Mouse (Mus musculus): Measurements from ENCODE around the gene 1700080E11Rik. TPM values are rescaled to one million over a fixed set of nuclear protein-coding genes. Genes with fewer than 3 reads are reported as not detected.
"Not testable (repeated sequence)": the region's sequence is repeated elsewhere in the genome, so short reads cannot be mapped to it uniquely, and the experiment has no call there.

Gene 1700080E11Rik
- polyA plus RNA-seq, 1 experiment from 2014 or later, result not detected

- 98% methylated on average over 3 of the region's 3 CpGs for WGBS
- not testable (repeated sequence) for H3K27ac ChIP-seq (ENCODE audit: low read depth, low read length); DNase-seq (ENCODE audit: low spot score); H3K27me3 ChIP-seq (replicated peaks; ENCODE audit: control insufficient read depth, insufficient read depth, low read length); H3K9me3 ChIP-seq (replicated peaks; ENCODE audit: control insufficient read depth, low read length); H3K4me2 ChIP-seq (ENCODE audit: low read length); H3K36me3 ChIP-seq (ENCODE audit: control insufficient read depth, insufficient read depth, low read length); H3K4me3 ChIP-seq (ENCODE audit: low read depth, low read length); ATAC-seq; H3K9ac ChIP-seq (ENCODE audit: low read length); H3K4me1 ChIP-seq (ENCODE audit: control insufficient read depth, insufficient read depth, low read length)
Observed at GRCm38 (mm10) chr9:105125206-105125605, 19.7 kb downstream of the 1700080E11Rik start.

GRCm38 (mm10) chr9:105103893-105104292, 41.0 kb downstream of the 1700080E11Rik start:
- ATAC-seq, result no peak
- Histone ChIP-seq H3K9me3 (replicated peaks; ENCODE audit: control insufficient read depth, low read length) (no peaks in the 10 kb centered on the region), H3K4me1 (ENCODE audit: control insufficient read depth, insufficient read depth, low read length) (no peaks in the 10 kb centered on the region), H3K4me2 (ENCODE audit: low read length) (no peak overlapping the region), H3K27me3 (replicated peaks; ENCODE audit: control insufficient read depth, insufficient read depth, low read length) (no peaks in the 10 kb centered on the region), H3K9ac (ENCODE audit: low read length) (no peak overlapping the region), H3K36me3 (ENCODE audit: control insufficient read depth, insufficient read depth, low read length) (no peaks in the 10 kb centered on the region), H3K27ac (ENCODE audit: low read depth, low read length) (no peak overlapping the region), H3K4me3 (ENCODE audit: low read depth, low read length) (no peak overlapping the region)
- WGBS, result 89% methylated on average over 5 of the region's 5 CpGs
- no peak for DNase-seq (ENCODE audit: low spot score)

GRCm38 (mm10) chr9:105101911-105102310, 43.0 kb downstream of the 1700080E11Rik start:
- Histone ChIP-seq H3K4me2 (ENCODE audit: low read length) (no peak overlapping the region), H3K9ac (ENCODE audit: low read length) (no peak overlapping the region), H3K4me3 (ENCODE audit: low read depth, low read length) (no peak overlapping the region), H3K27ac (ENCODE audit: low read depth, low read length) (no peak overlapping the region), H3K9me3 (replicated peaks; ENCODE audit: control insufficient read depth, low read length) (no peaks in the 10 kb centered on the region), H3K27me3 (replicated peaks; ENCODE audit: control insufficient read depth, insufficient read depth, low read length) (no peaks in the 10 kb centered on the region), H3K4me1 (ENCODE audit: control insufficient read depth, insufficient read depth, low read length) (no peaks in the 10 kb centered on the region), H3K36me3 (ENCODE audit: control insufficient read depth, insufficient read depth, low read length) (no peaks in the 10 kb centered on the region)
- DNase-seq (ENCODE audit: low spot score) (no peak), ATAC-seq (no peak)
- WGBS, result 61% methylated on average over 1 of the region's 1 CpGs

- no peaks in the 10 kb centered on the region for H3K27me3 ChIP-seq (replicated peaks; ENCODE audit: control insufficient read depth, insufficient read depth, low read length)
- no peak overlapping the region for H3K4me3 ChIP-seq (ENCODE audit: low read depth, low read length)
- no peaks in the 10 kb centered on the region for H3K9me3 ChIP-seq (replicated peaks; ENCODE audit: control insufficient read depth, low read length)
- H3K27ac ChIP-seq (ENCODE audit: low read depth, low read length), result no peak overlapping the region
- H3K4me2 ChIP-seq (ENCODE audit: low read length), result no peak overlapping the region
- no peak for DNase-seq (ENCODE audit: low spot score)
- H3K4me1 ChIP-seq (ENCODE audit: control insufficient read depth, insufficient read depth, low read length), result no peaks in the 10 kb centered on the region
- WGBS, result 77% methylated on average over 15 of the region's 15 CpGs
- ATAC-seq, result no peak
- no peak overlapping the region for H3K9ac ChIP-seq (ENCODE audit: low read length)
- no peaks in the 10 kb centered on the region for H3K36me3 ChIP-seq (ENCODE audit: control insufficient read depth, insufficient read depth, low read length)
Observed at GRCm38 (mm10) chr9:105100807-105101570, 43.9 kb downstream of the 1700080E11Rik start.

Other genes with a start within 250 kb of the 1700080E11Rik start
- gene Mrpl3, start 91.9 kb downstream of the 1700080E11Rik start, polyA plus RNA-seq (2014; fragmentation: Nextera tagmentation; extraction: Ambion mirVana), result 106 and 108 TPM in 2 replicates
- gene Nudt16, start 13.3 kb downstream of the 1700080E11Rik start, polyA plus RNA-seq (2014; fragmentation: Nextera tagmentation; extraction: Ambion mirVana), result 28.2 and 31.5 TPM in 2 replicates